Mouse (Mus musculus) intestine, embryonic 16.5 days (tissue): ENCODE measurements around the gene Zfp120. TPM values are rescaled to one million over a fixed set of nuclear protein-coding genes. Genes with fewer than 3 reads are reported as not detected.
"Not testable (repeated sequence)": the region's sequence is repeated elsewhere in the genome, so short reads cannot be mapped to it uniquely, and the experiment has no call there.

Source experiments
- ATAC-seq: fragments of 200-750 bp; cut with Nextera tagmentation; 2 replicates; pipeline ENCODE4 v1.8.0; 2017; ENCODE audit warnings: moderate TSS enrichment, moderate library complexity
- H3K27ac ChIP-seq: fragments of 300-500 bp; sonication (generic); 2 replicates; pipeline ENCODE4 v1.5.1; 2014; ENCODE audit warnings: mild to moderate bottlenecking, low read length
- H3K27me3 ChIP-seq: fragments of 300-500 bp; sonication (generic); replicated peaks from 2 replicates; pipeline ENCODE4 v1.6.1; 2014; ENCODE audit warnings: low read length, control low read depth, mixed read lengths; ENCODE audit not compliant: control insufficient read depth, insufficient read depth
- H3K36me3 ChIP-seq: fragments of 300-500 bp; sonication (generic); 2 replicates; pipeline ENCODE4 v1.6.1; 2014; ENCODE audit warnings: low read length, control low read depth; ENCODE audit not compliant: control insufficient read depth, insufficient read depth
- H3K4me1 ChIP-seq: fragments of 300-500 bp; sonication (generic); 2 replicates; pipeline ENCODE4 v1.6.1; 2014; ENCODE audit warnings: low read length, control low read depth, mixed read lengths; ENCODE audit not compliant: control insufficient read depth, insufficient read depth
- H3K4me2 ChIP-seq: fragments of 300-500 bp; sonication (generic); 2 replicates; pipeline ENCODE4 v1.6.1; 2014; ENCODE audit warnings: low read depth, low read length, control low read depth
- H3K4me3 ChIP-seq: fragments of 300-500 bp; sonication (generic); 2 replicates; pipeline ENCODE4 v1.5.1; 2014; ENCODE audit warnings: mild to moderate bottlenecking, low read length
- H3K9ac ChIP-seq: fragments of 300-500 bp; sonication (generic); 2 replicates; pipeline ENCODE4 v1.6.1; 2014; ENCODE audit warnings: low read depth, low read length
- H3K9me3 ChIP-seq: fragments of 300-500 bp; sonication (generic); 2 replicates; pipeline ENCODE4 v1.6.1; 2016; ENCODE audit warnings: low read length, control low read depth; ENCODE audit not compliant: control insufficient read depth
- WGBS: fragments of 180-500 bp; shearing (Covaris S2); extraction: QIAGEN DNeasy Blood & Tissue Kit; methylation state at CpG from one replicate; pipeline ENCODE4 v1.1.7; 2014; 5-methylcytosine and 5-hydroxymethylcytosine counted together
- polyA plus RNA-seq: library from polyadenylated mRNA; unstranded; fragments of >200 nt; fragmentation: Nextera tagmentation; extraction: Ambion mirVana; gene quantifications from 2 replicates; pipeline ENCODE4 v1.2.1, GENCODE M21; 2015

Gene Zfp120
- polyA plus RNA-seq, result 6.9 and 7.0 TPM in 2 replicates

- Histone ChIP-seq H3K9ac (peak within 1 kb of the TSS; percentile 73), H3K27me3 (no peaks in the 10 kb centered on the region), H3K4me3 (peak within 1 kb of the TSS; percentile 66), H3K27ac (peak within 1 kb of the TSS; percentile 50; the same call in 1 of the 2 replicates), H3K36me3 (0 out of 2 replicates have a peak, but pooled peaks cover 2% of the 10 kb centered on the region), H3K9me3 (no peaks in the 10 kb centered on the region), H3K4me1 (peaks cover 7% of the 10 kb centered on the region), H3K4me2 (peak within 1 kb of the TSS; percentile 67)
- WGBS, result under 1% methylated on average over 13 of the region's 13 CpGs
- peak; percentile 100 for ATAC-seq
These were observed at the start of gene Zfp120 for GRCm38 (mm10) chr2:150136435-150136897. Gene Zfp120 (minus strand): TSS chr2:150136708.

- 81% methylated on average over 7 of the region's 7 CpGs for WGBS
- not testable (repeated sequence) for H3K27ac ChIP-seq, H3K4me3 ChIP-seq, H3K4me2 ChIP-seq, H3K36me3 ChIP-seq, ATAC-seq, H3K9ac ChIP-seq, H3K9me3 ChIP-seq, H3K4me1 ChIP-seq, H3K27me3 ChIP-seq
These were observed 45.1 kb upstream of the Zfp120 start, which contains the start of gene Gm14139 for GRCm38 (mm10) chr2:150181570-150181999. Gene Gm14139 (plus strand): TSS chr2:150181755.

GRCm38 (mm10) chr2:150181046-150181445 lies 44.5 kb upstream of the Zfp120 start:
- not testable (repeated sequence) for H3K27ac ChIP-seq, H3K4me2 ChIP-seq, H3K9ac ChIP-seq, H3K36me3 ChIP-seq, H3K4me1 ChIP-seq, H3K27me3 ChIP-seq, H3K4me3 ChIP-seq, H3K9me3 ChIP-seq, ATAC-seq

GRCm38 (mm10) chr2:150179579-150179978 lies 43.1 kb upstream of the Zfp120 start, which contains the start of gene Gm10770:
Gene Gm10770 (minus strand): TSS chr2:150179679.
- H3K9me3 ChIP-seq, H3K27ac ChIP-seq, H3K27me3 ChIP-seq, H3K4me1 ChIP-seq, ATAC-seq, H3K4me2 ChIP-seq, H3K36me3 ChIP-seq, H3K9ac ChIP-seq, H3K4me3 ChIP-seq: not testable (repeated sequence)
- 69% methylated on average over 4 of the region's 4 CpGs for WGBS

GRCm38 (mm10) chr2:150173833-150174232 lies 37.3 kb upstream of the Zfp120 start:
- Histone ChIP-seq H3K9ac (no peak overlapping the region), H3K4me3 (no peak overlapping the region), H3K9me3 (no peaks in the 10 kb centered on the region), H3K4me1 (no peaks in the 10 kb centered on the region), H3K27ac (no peak overlapping the region), H3K27me3 (no peaks in the 10 kb centered on the region), H3K36me3 (no peaks in the 10 kb centered on the region), H3K4me2 (no peak overlapping the region)
- ATAC-seq, result peak; percentile 91

DNA sequence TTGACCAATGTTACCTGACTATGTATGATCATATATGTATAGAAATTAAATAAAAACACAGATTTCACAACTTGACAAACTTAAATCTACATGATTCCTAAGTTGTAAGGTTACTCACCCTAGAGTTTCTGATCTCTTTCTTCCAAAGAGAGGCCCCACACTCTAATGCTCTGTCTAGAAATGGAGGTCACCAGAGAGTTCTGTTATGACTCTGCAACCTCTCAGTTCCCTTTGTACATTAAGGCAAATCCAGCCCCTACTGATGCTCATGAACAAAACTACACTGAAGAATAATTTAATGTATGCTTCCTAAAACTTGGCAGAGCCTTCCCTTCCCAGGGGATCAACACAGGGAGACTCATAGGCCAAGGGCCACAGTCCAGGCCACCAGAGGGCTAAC lies 30.2 kb upstream of the Zfp120 start:
- Histone ChIP-seq H3K36me3 (no peaks in the 10 kb centered on the region), H3K27me3 (no peaks in the 10 kb centered on the region), H3K27ac (no peak overlapping the region), H3K4me1 (no peaks in the 10 kb centered on the region), H3K4me2 (no peak overlapping the region), H3K4me3 (no peak overlapping the region), H3K9ac (no peak overlapping the region), H3K9me3 (no peaks in the 10 kb centered on the region)
- ATAC-seq, result no peak

- Histone ChIP-seq H3K9ac (no peak overlapping the region), H3K9me3 (no peaks in the 10 kb centered on the region), H3K27ac (no peak overlapping the region), H3K27me3 (no peaks in the 10 kb centered on the region), H3K36me3 (peaks cover 2% of the 10 kb centered on the region; the same call in 1 of the 2 replicates), H3K4me1 (peaks cover 7% of the 10 kb centered on the region), H3K4me3 (no peak overlapping the region), H3K4me2 (no peak overlapping the region)
- 71% methylated on average over 2 of the region's 2 CpGs for WGBS
- no peak for ATAC-seq
These were observed 3.7 kb downstream of the Zfp120 start for GRCm38 (mm10) chr2:150132773-150133172.

GRCm38 (mm10) chr2:150132002-150132401 lies 4.5 kb downstream of the Zfp120 start:
- not testable (repeated sequence) for ATAC-seq, H3K4me1 ChIP-seq, H3K4me3 ChIP-seq, H3K9ac ChIP-seq, H3K27ac ChIP-seq, H3K36me3 ChIP-seq, H3K9me3 ChIP-seq, H3K4me2 ChIP-seq, H3K27me3 ChIP-seq
- 67% methylated on average over 1 of the region's 1 CpGs for WGBS

GRCm38 (mm10) chr2:150111247-150111912 lies 25.1 kb downstream of the Zfp120 start:
- no peaks in the 10 kb centered on the region for H3K9me3 ChIP-seq
- H3K4me2 ChIP-seq, result no peak overlapping the region
- H3K4me3 ChIP-seq, result no peak overlapping the region
- peaks cover 3% of the 10 kb centered on the region for H3K36me3 ChIP-seq
- ATAC-seq, result no peak
- H3K27me3 ChIP-seq, result no peaks in the 10 kb centered on the region
- H3K4me1 ChIP-seq, result no peaks in the 10 kb centered on the region
- H3K9ac ChIP-seq, result no peak overlapping the region
- H3K27ac ChIP-seq, result no peak overlapping the region
- 81% methylated on average over 10 of the region's 10 CpGs for WGBS

DNA sequence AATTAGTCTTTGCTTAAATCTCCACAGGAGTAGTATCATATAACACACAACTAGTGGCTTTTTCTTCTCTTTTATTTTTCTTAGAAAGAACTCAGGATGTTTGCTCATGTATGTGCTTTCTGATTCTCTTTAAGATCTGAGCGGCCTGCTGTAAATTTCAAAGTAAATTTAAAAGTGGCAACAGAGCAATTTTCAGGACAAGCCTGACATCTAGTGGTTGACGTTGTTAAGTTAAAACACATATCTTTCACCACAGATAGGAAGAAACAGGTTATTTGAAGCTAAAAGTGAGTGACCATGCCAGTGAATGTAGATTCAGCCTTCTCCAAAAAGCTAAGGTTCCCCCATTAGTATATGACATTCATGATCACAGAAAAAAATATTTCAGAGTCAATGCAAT lies 36.9 kb downstream of the Zfp120 start:
- H3K4me3 ChIP-seq, H3K27ac ChIP-seq, H3K27me3 ChIP-seq, H3K9me3 ChIP-seq, H3K4me1 ChIP-seq, ATAC-seq, H3K36me3 ChIP-seq, H3K9ac ChIP-seq, H3K4me2 ChIP-seq: not testable (repeated sequence)
- 15% methylated on average over 2 of the region's 2 CpGs for WGBS
